ENCODE assay signal across 19 mouse cellular contexts in genomic region chr14:27391776-27392308, GRCm38 (mm10). TPM values are rescaled to one million over a fixed set of nuclear protein-coding genes. Genes with fewer than 3 reads are reported as not detected.
DNase-seq lines count a peak whose midpoint lies in the region; ATAC-seq lines count a peak whose summit lies in the region.
"Had no signal": no experiment of that assay in that cellular context is flagged by ENCODE, and none has a peak within 500 bp of the region (broad histone marks: within the 10 kb centered on the region; RNA-seq: fewer than 3 reads in every experiment).

No protein-coding gene starts in this region.

- no peak for DNase-seq in frontal cortex, postnatal 14 days (ENCODE audit: low spot score in 2 of 2)
- DNase-seq in thymus, postnatal 4 days, result peak; percentile 28
- DNase-seq in thymus, postnatal 36 days, result no peak
- no peak for DNase-seq in right cerebral cortex, adult 18-20 months
- DNase-seq in urinary bladder, postnatal 14 days (ENCODE audit: low spot score), result no peak
- DNase-seq: adrenal gland, adult 8-10 months; B cell, adult 2 months; cerebellum, adult 11-12 months; cerebellum, postnatal 25 days; forebrain, postnatal 0 days; gastrocnemius, postnatal 36 days; heart, adult 18-20 months; heart, postnatal 14 days had no signal

- ATAC-seq in frontal cortex, adult (ENCODE audit: low TSS enrichment), result peak; percentile 44; the same call in 1 of the 2 replicates
- ATAC-seq in inflammation-experienced regulatory T-cells, adult 6 months, result peak; percentile 49
- ATAC-seq: forebrain, embryonic 13.5 days; forebrain, postnatal 0 days; hindbrain, postnatal 0 days; intestine, embryonic 15.5 days; Patski had no signal

RNA-seq across cellular contexts. Expression of gene Fam208a, which starts 36.8 kb away (rescaled TPM):
- polyA plus RNA-seq in inflammation-experienced regulatory T-cells, adult 6 months (2017; shearing (Covaris generic)), result 10 to 100 TPM; 22.8 to 46.1 (median 33.8) TPM
